Mouse (Mus musculus) midbrain, embryonic 15.5 days (tissue): ENCODE measurements around the gene Hsd17b11. TPM values are rescaled to one million over a fixed set of nuclear protein-coding genes. Genes with fewer than 3 reads are reported as not detected.
"Not testable (repeated sequence)": the region's sequence is repeated elsewhere in the genome, so short reads cannot be mapped to it uniquely, and the experiment has no call there.

Experiments used
- ATAC-seq: fragments of 200-750 bp; cut with Nextera tagmentation; replicated peaks from 2 replicates; pipeline ENCODE4 v1.8.0; 2017; ENCODE audit warnings: moderate TSS enrichment
- H3K27ac ChIP-seq: fragments of 300-500 bp; sonication (generic); 2 replicates; pipeline ENCODE4 v1.5.1; 2015; ENCODE audit warnings: mild to moderate bottlenecking, inconsistent platforms
- H3K27me3 ChIP-seq: fragments of 300-500 bp; sonication (generic); replicated peaks from 2 replicates; pipeline ENCODE4 v1.6.1; 2015; ENCODE audit warnings: inconsistent platforms
- H3K36me3 ChIP-seq: fragments of 300-500 bp; sonication (generic); replicated peaks from 2 replicates; pipeline ENCODE4 v1.6.1; 2015; ENCODE audit warnings: inconsistent platforms
- H3K4me1 ChIP-seq: fragments of 300-500 bp; sonication (generic); 2 replicates; pipeline ENCODE4 v1.6.1; 2015; ENCODE audit warnings: inconsistent platforms
- H3K4me2 ChIP-seq: fragments of 300-500 bp; sonication (generic); 2 replicates; pipeline ENCODE4 v1.6.1; 2015; ENCODE audit warnings: inconsistent platforms, mild to moderate bottlenecking, moderate library complexity
- H3K4me3 ChIP-seq: fragments of 300-500 bp; sonication (generic); 2 replicates; pipeline ENCODE4 v1.5.1; 2015; ENCODE audit warnings: mild to moderate bottlenecking, inconsistent platforms
- H3K9ac ChIP-seq: fragments of 300-500 bp; sonication (generic); 2 replicates; pipeline ENCODE4 v1.6.1; 2015; ENCODE audit warnings: mild to moderate bottlenecking, inconsistent platforms
- H3K9me3 ChIP-seq: fragments of 300-500 bp; sonication (generic); 2 replicates; pipeline ENCODE4 v1.6.1; 2016; ENCODE audit warnings: inconsistent platforms
- WGBS: fragments of 180-500 bp; shearing (Covaris S2); methylation state at CpG from one replicate; pipeline ENCODE4 v1.1.7; 2015; ENCODE audit warnings: mixed read lengths; 5-methylcytosine and 5-hydroxymethylcytosine counted together
- microRNA-seq: library from miRNA; unstranded; fragments of <30 nt; microRNA quantifications from one replicate; pipeline ENCODE4, GENCODE M21; 2016
- polyA plus RNA-seq: library from polyadenylated mRNA; unstranded; fragments of >200 nt; fragmentation: Nextera tagmentation; extraction: Ambion mirVana; gene quantifications from 2 replicates; pipeline ENCODE4 v1.2.1, GENCODE M21; 2015

Gene Hsd17b11
- polyA plus RNA-seq, 1 experiment from 2014 or later: 2.6 TPM

GRCm38 (mm10) chr5:103962935-103963429, 58.7 kb downstream of the Hsd17b11 start:
- Histone ChIP-seq H3K27ac (no peak overlapping the region), H3K27me3 (no peaks in the 10 kb centered on the region), H3K4me2 (no peak overlapping the region), H3K36me3 (no peaks in the 10 kb centered on the region), H3K4me1 (no peaks in the 10 kb centered on the region), H3K9me3 (no peaks in the 10 kb centered on the region), H3K9ac (no peak overlapping the region), H3K4me3 (no peak overlapping the region)
- 83% methylated on average over 1 of the region's 1 CpGs for WGBS
- no peak for ATAC-seq

GRCm38 (mm10) chr5:103954638-103955037, 67.1 kb downstream of the Hsd17b11 start:
- H3K36me3 ChIP-seq: no peaks in the 10 kb centered on the region
- H3K9me3 ChIP-seq: no peaks in the 10 kb centered on the region
- 0 out of 2 replicates have a peak, but pooled peaks cover 4% of the 10 kb centered on the region for H3K4me1 ChIP-seq
- 80% methylated on average over 5 of the region's 5 CpGs for WGBS
- no peak overlapping the region for H3K4me3 ChIP-seq
- no peak for ATAC-seq
- no peaks in the 10 kb centered on the region for H3K27me3 ChIP-seq
- H3K4me2 ChIP-seq: no peak overlapping the region
- H3K27ac ChIP-seq: no peak overlapping the region
- no peak overlapping the region for H3K9ac ChIP-seq

GRCm38 (mm10) chr5:103953135-103954083, 68.3 kb downstream of the Hsd17b11 start:
- 79% methylated on average over 10 of the region's 10 CpGs for WGBS
- 0 out of 2 replicates have a peak, but pooled peaks cover 4% of the 10 kb centered on the region for H3K4me1 ChIP-seq
- H3K27me3 ChIP-seq: no peaks in the 10 kb centered on the region
- H3K4me2 ChIP-seq: no peak overlapping the region
- H3K36me3 ChIP-seq: no peaks in the 10 kb centered on the region
- H3K9ac ChIP-seq: no peak overlapping the region
- ATAC-seq: no peak
- H3K27ac ChIP-seq: no peak overlapping the region
- no peaks in the 10 kb centered on the region for H3K9me3 ChIP-seq
- no peak overlapping the region for H3K4me3 ChIP-seq

DNA sequence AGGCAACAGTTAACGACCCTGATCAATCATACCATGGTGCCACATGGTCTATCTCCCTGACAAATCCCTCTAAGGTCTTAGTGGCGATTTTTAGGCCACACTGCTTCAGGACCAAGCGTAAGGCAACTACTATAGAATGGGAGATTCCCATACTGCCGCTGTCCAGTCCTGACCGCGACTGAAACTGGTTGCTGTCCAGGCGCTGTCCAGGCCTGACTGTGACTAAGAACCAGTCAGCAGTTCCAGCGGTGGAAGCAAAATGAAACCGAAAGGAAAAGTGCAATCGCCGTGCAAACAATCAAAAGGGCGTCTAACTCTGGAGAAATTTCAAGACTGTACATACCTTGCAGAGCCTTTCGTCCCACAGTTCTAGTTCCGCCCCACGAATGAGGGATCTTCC, 71.6 kb downstream of the Hsd17b11 start:
- not testable (repeated sequence) for H3K9me3 ChIP-seq, H3K9ac ChIP-seq, H3K27ac ChIP-seq, H3K4me3 ChIP-seq, H3K4me2 ChIP-seq, H3K4me1 ChIP-seq, H3K36me3 ChIP-seq, H3K27me3 ChIP-seq, ATAC-seq
- WGBS: 93% methylated on average over 15 of the region's 15 CpGs

GRCm38 (mm10) chr5:103943183-103943582, 78.5 kb downstream of the Hsd17b11 start:
- Histone ChIP-seq H3K27me3 (0 out of 2 replicates have a peak, but pooled peaks cover 3% of the 10 kb centered on the region), H3K27ac (no peak overlapping the region), H3K9me3 (no peaks in the 10 kb centered on the region), H3K4me3 (no peak overlapping the region), H3K4me1 (peaks cover 11% of the 10 kb centered on the region; the same call in 1 of the 2 replicates), H3K9ac (no peak overlapping the region), H3K36me3 (no peaks in the 10 kb centered on the region), H3K4me2 (no peak overlapping the region)
- ATAC-seq: no peak
- WGBS: 32% methylated on average over 6 of the region's 6 CpGs

- no peak overlapping the region for H3K27ac ChIP-seq
- peaks cover 11% of the 10 kb centered on the region; the same call in 1 of the 2 replicates for H3K4me1 ChIP-seq
- no peak overlapping the region for H3K4me3 ChIP-seq
- ATAC-seq: no peak
- no peaks in the 10 kb centered on the region for H3K9me3 ChIP-seq
- H3K4me2 ChIP-seq: no peak overlapping the region
- no peaks in the 10 kb centered on the region for H3K36me3 ChIP-seq
- no peak overlapping the region for H3K9ac ChIP-seq
- WGBS: 86% methylated on average over 1 of the region's 1 CpGs
- 0 out of 2 replicates have a peak, but pooled peaks cover 3% of the 10 kb centered on the region for H3K27me3 ChIP-seq
Measured at GRCm38 (mm10) chr5:103939856-103940255, 81.9 kb downstream of the Hsd17b11 start.

Small RNA genes lying within 50 kb of the gene (microRNA-seq; reads per million reads assigned to microRNA genes)
- 1.7 reads per million for gene Mir5619

Other genes with a start within 250 kb of the Hsd17b11 start
- gene Klhl8, start 110.7 kb downstream of the Hsd17b11 start, polyA plus RNA-seq: 45.2 and 46.4 TPM in 2 replicates
- 0.17 and 0.19 TPM in 2 replicates for gene Hsd17b13, start 44.5 kb downstream of the Hsd17b11 start, polyA plus RNA-seq
- gene Nudt9, start 24.4 kb upstream of the Hsd17b11 start, polyA plus RNA-seq: 59.2 and 60.5 TPM in 2 replicates
- gene Gm17660, start 55.7 kb upstream of the Hsd17b11 start, polyA plus RNA-seq: 0.63 TPM in 1 of 2 replicates, not detected in the other
- gene Sparcl1, start 91.8 kb upstream of the Hsd17b11 start, polyA plus RNA-seq: 167 and 185 TPM in 2 replicates
- gene Dspp, start 148.8 kb upstream of the Hsd17b11 start, polyA plus RNA-seq: 0.04 TPM in 1 of 2 replicates, not detected in the other
- 0.48 and 0.73 TPM in 2 replicates for gene Dmp1, start 180.7 kb upstream of the Hsd17b11 start, polyA plus RNA-seq